Mouse (Mus musculus) liver, embryonic 14.5 days (tissue): Measurements from ENCODE around the gene Dnaja1.

ENCODE experiments used
- CTCF ChIP-seq: IDR thresholded peaks from 2 replicates; pipeline ENCODE4 v1.5.1; 2016; ENCODE audit warnings: antibody characterized with exemption, low read depth, control low read depth
- EP300 ChIP-seq: IDR thresholded peaks from 2 replicates; pipeline ENCODE4 v1.6.1; 2016; ENCODE audit warnings: antibody characterized with exemption, low read depth

DNA sequence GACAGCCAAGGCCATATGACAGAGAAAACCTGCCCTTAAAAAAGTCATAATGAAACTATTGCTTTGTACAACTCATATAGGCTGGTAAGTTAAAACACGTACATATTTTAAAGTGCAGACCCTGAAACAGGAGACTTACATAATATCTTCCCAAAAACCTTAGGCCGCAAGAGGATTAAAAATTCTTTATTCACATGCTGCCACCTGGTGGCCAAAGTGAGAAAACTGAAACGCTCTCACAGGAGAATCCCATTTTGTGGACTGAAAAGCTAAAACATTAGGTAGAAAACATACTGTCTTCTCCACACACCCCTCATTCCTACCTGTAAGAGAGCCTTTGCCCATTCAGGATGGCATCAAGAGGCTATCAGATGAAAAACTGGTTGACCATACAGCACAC, 40.0 kb upstream of the Dnaja1 start:
- peak; percentile 59 for TF ChIP-seq CTCF
- TF ChIP-seq EP300, result no peak
